19 mouse cellular contexts compared by ENCODE assay signal in genomic region chr17:7876541-7876940, GRCm38 (mm10). TPM values are rescaled to one million over a fixed set of nuclear protein-coding genes. Genes with fewer than 3 reads are reported as not detected.
DNase-seq lines count a peak whose midpoint lies in the region; ATAC-seq lines count a peak whose summit lies in the region.
"Had no signal": no experiment of that assay in that cellular context is flagged by ENCODE, and none has a peak within 500 bp of the region (broad histone marks: within the 10 kb centered on the region; RNA-seq: fewer than 3 reads in every experiment).

No protein-coding gene starts in this region.

- H3K4me2 ChIP-seq in kidney, embryonic 16.5 days (replicated peaks; ENCODE audit: low read depth, low read length) = peak overlapping the region; percentile 32; the same call in 1 of the 2 replicates
- H3K4me2 ChIP-seq: forebrain, embryonic 13.5 days; heart, embryonic 13.5 days; hindbrain, embryonic 12.5 days had no signal

- no peaks in the 10 kb centered on the region for H3K36me3 ChIP-seq in kidney, embryonic 16.5 days (ENCODE audit: insufficient read depth, low read length)
- H3K36me3 ChIP-seq: G1E; heart, embryonic 13.5 days; hindbrain, embryonic 12.5 days had no signal

- no peak for ATAC-seq in CD4-positive, CD25-positive, alpha-beta regulatory T cell, adult 4 months
- ATAC-seq in kidney, embryonic 16.5 days (ENCODE audit: low FRiP score, low TSS enrichment) = no peak
- ATAC-seq: forebrain, embryonic 13.5 days; hindbrain, embryonic 16.5 days had no signal

- H3K27ac ChIP-seq in kidney, embryonic 16.5 days (ENCODE audit: low read length) = no peak overlapping the region; the same call in 1 of the 2 replicates
- H3K27ac ChIP-seq: forebrain, embryonic 13.5 days; gastrocnemius, adult 2 months; heart, embryonic 13.5 days; hindbrain, embryonic 12.5 days had no signal

- peak; percentile 62 for DNase-seq in CD4-positive, CD25-positive, alpha-beta regulatory T cell, adult 2 months (ENCODE audit: low read depth, low spot score)
- no peak for DNase-seq in kidney, adult 18-20 months
- DNase-seq in induced T-regulatory cell, adult 2 months (ENCODE audit: low read depth) = peak; percentile 77
- no peak for DNase-seq in heart, postnatal 25 days (ENCODE audit: low spot score)
- DNase-seq in spleen, adult 12 weeks (ENCODE audit: low spot score) = no peak
- DNase-seq: B cell, adult 2 months; cerebellum, adult 11 months; cerebellum, adult 8-10 months; cerebellum, postnatal 14 days had no signal

- no peak overlapping the region for H3K9ac ChIP-seq in kidney, embryonic 16.5 days (replicated peaks; ENCODE audit: low read length)
- H3K9ac ChIP-seq: forebrain, embryonic 13.5 days; heart, embryonic 13.5 days; hindbrain, embryonic 12.5 days had no signal

- intact Hi-C loops in heart, postnatal 25 days (cut with DNase I) = no loop called here

- no peaks in the 10 kb centered on the region for H3K27me3 ChIP-seq in kidney, embryonic 16.5 days (ENCODE audit: insufficient read depth, low read length)
- H3K27me3 ChIP-seq: forebrain, embryonic 13.5 days had no signal

- 81% methylated on average over 13 of the region's 13 CpGs for WGBS in kidney, embryonic 16.5 days

- H3K4me1 ChIP-seq in kidney, embryonic 16.5 days (ENCODE audit: insufficient read depth, low read length) = peaks cover 17% of the 10 kb centered on the region; the same call in 1 of the 2 replicates
- H3K4me1 ChIP-seq: forebrain, embryonic 13.5 days had no signal

- H3K4me3 ChIP-seq in kidney, embryonic 16.5 days (ENCODE audit: low read length) = no peak overlapping the region
- H3K4me3 ChIP-seq: forebrain, embryonic 13.5 days; heart, embryonic 13.5 days; hindbrain, embryonic 12.5 days had no signal

- H3K9me3 ChIP-seq in kidney, embryonic 16.5 days (ENCODE audit: low read length) = no peaks in the 10 kb centered on the region
- H3K9me3 ChIP-seq: forebrain, embryonic 13.5 days; G1E; heart, embryonic 13.5 days; hindbrain, embryonic 12.5 days had no signal

RNA-seq across cellular contexts. Expression of gene Tagap, which starts 49.3 kb away (rescaled TPM):
- polyA plus RNA-seq in CD4-positive, CD25-positive, alpha-beta regulatory T cell, adult 4 months (2017; shearing (Covaris generic)) = 100 to 1,000 TPM; 108 to 131 TPM
- 0.60 and 0.68 TPM in 2 replicates for polyA plus RNA-seq in kidney, embryonic 16.5 days (2015; fragmentation: Nextera tagmentation; extraction: Ambion mirVana)
- 1 to 10 TPM; 1.8 to 2.6 TPM for total RNA-seq in heart, postnatal 25 days (2021)

RNA-seq across cellular contexts. Expression of gene Fndc1, which starts 49.4 kb away (rescaled TPM):
- not detected for polyA plus RNA-seq in CD4-positive, CD25-positive, alpha-beta regulatory T cell, adult 4 months (2017; shearing (Covaris generic))
- 2.5 and 5.1 TPM in 2 replicates for polyA plus RNA-seq in kidney, embryonic 16.5 days (2015; fragmentation: Nextera tagmentation; extraction: Ambion mirVana)
- 10 to 100 TPM; 20.2 to 20.7 TPM for total RNA-seq in heart, postnatal 25 days (2021)
- total RNA-seq: common myeloid progenitor, adult 5-6 weeks; granulocyte monocyte progenitor cell, adult 5-6 weeks had no signal
- polyA plus RNA-seq: G1E had no signal

Comparison
In these comparisons a context has a peak if more than half of its experiments do, and no peak if none do; other contexts are left out.
1. DNase-seq: peak in CD4-positive, CD25-positive, alpha-beta regulatory T cell, adult 2 months (single experiment) and induced T-regulatory cell, adult 2 months (single experiment); none in kidney, adult 18-20 months (single experiment), heart, postnatal 25 days (single experiment) and spleen, adult 12 weeks (single experiment).
2. RNA of gene Tagap, which starts 49.3 kb away (polyA plus RNA-seq): 108 to 131 TPM in CD4-positive, CD25-positive, alpha-beta regulatory T cell, adult 4 months; 0.60 to 0.68 TPM in kidney, embryonic 16.5 days; every median in the first group is over 10 times any median in the second.